Mouse (Mus musculus): ENCODE measurements around the gene Cd33.
A peak's percentile ranks its signal among the peaks of the same experiment; 100 is the strongest.

Gene Cd33

GRCm38 (mm10) chr7:43544225-43544977 is at the start of gene Cd33:
Cd33 (minus strand) TSS chr7:43544428.
- no peak for DNase-seq (ENCODE audit: low spot score)

DNA sequence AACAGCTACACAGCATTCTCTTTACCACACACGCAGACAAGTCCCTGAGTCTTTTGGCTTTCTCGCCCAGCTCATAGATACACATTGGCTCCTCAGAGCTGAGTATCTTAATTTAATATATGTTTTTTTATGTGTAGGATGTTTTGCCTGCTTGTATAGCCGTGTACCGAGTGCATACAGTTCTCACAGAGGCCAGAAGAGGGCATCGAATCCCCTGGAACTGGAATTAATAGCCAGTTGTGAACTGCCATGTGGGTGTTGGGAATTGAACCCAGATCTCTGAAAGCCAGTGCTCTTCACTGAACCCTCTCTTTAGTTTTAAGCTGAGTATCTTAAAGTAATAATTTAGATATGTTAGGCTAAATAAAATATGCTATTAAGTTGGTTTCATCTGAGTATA is 40.6 kb upstream of the Cd33 start:
- DNase-seq (ENCODE audit: low spot score) = no peak

GRCm38 (mm10) chr7:43580526-43580925 is 36.3 kb upstream of the Cd33 start:
- no peak for DNase-seq (ENCODE audit: low spot score)

- DNase-seq (ENCODE audit: low spot score) = peak; percentile 74
Observed at GRCm38 (mm10) chr7:43579440-43580171, 35.4 kb upstream of the Cd33 start, which contains the start of gene Zfp719. Zfp719 (plus strand) TSS chr7:43579610.

DNA sequence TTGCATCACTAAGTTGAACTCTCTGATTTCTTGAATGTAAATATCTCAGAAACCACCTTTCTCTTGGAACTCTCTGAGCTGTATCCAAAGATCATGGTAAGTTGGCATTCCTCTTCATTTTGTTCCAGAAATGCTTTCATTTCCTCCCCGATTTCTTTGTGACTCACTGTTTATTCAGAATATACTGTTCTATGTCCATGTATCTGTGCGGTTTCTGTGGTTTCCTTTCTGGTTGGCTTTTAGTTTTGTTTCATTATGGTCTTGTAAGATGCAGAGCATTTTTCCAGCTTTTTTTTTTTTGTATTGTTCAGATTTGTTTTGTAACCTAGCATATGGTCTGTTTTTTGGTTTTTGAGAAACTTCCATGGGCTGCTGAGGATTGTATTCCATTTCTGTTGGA is 27.0 kb upstream of the Cd33 start:
- no peak for DNase-seq (ENCODE audit: low spot score)

- DNase-seq (ENCODE audit: low spot score) = no peak
Observed at GRCm38 (mm10) chr7:43563300-43563699, 19.1 kb upstream of the Cd33 start.

GRCm38 (mm10) chr7:43562651-43563070 is 18.4 kb upstream of the Cd33 start:
- peak; percentile 4 for DNase-seq (ENCODE audit: low spot score)

GRCm38 (mm10) chr7:43562006-43562633 is 17.9 kb upstream of the Cd33 start, which contains the start of gene Zfp658:
Zfp658 (plus strand) TSS chr7:43562256.
- DNase-seq (ENCODE audit: low spot score) = peak; percentile 70

GRCm38 (mm10) chr7:43556901-43557300 is 12.7 kb upstream of the Cd33 start:
- no peak for DNase-seq (ENCODE audit: low spot score)

DNA sequence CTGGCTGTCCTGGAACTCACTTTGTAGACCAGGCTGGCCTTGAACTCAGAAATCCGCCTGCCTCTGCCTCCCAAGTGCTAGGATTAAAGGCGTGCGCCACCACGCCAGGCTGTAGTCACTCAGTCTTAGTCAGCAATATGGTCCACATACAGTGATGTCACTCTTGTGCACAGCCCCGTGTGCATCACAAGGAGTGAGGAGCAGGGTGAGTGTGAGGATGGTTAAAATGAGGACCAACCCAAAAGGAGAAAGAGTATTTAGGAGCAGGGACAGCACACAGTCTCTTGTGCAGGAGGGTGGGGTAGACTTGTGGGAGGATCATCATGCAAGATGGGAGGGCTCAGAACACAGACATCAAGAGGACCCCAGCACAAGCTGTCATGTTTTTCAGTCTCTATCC is 11.1 kb upstream of the Cd33 start:
- no peak for DNase-seq (ENCODE audit: low spot score)

GRCm38 (mm10) chr7:43554550-43554949 is 10.3 kb upstream of the Cd33 start:
- no peak for DNase-seq (ENCODE audit: low spot score)

- no peak for DNase-seq (ENCODE audit: low spot score)
Observed at GRCm38 (mm10) chr7:43553153-43553552, 8.9 kb upstream of the Cd33 start.

GRCm38 (mm10) chr7:43548206-43548605 is 4.0 kb upstream of the Cd33 start:
- no peak for DNase-seq (ENCODE audit: low spot score)

GRCm38 (mm10) chr7:43547666-43548065 is 3.4 kb upstream of the Cd33 start:
- DNase-seq (ENCODE audit: low spot score) = no peak

- no peak for DNase-seq (ENCODE audit: low spot score)
Observed at GRCm38 (mm10) chr7:43545656-43546545, 1.7 kb upstream of the Cd33 start.

DNA sequence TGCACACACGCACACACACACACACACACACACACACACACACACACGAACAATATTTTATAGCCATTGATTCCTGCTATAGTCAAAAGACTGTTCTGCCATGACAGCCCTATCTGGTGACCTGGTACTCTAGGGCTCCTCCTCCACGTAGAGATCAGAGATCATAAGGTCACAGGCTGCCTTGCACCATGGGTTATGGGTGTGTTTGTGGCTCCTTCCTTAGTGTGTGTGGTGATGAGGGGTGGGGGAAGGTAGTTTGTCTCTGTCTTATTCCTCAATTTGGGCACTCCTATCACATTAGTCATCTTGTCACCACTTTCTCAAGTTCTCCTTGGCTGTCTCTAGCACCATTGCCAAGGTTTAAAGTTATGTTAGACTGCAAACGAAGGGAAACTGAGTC is 5.7 kb downstream of the Cd33 start:
- DNase-seq (ENCODE audit: low spot score) = no peak

GRCm38 (mm10) chr7:43532936-43533505 is 11.2 kb downstream of the Cd33 start:
- no peak for DNase-seq (ENCODE audit: low spot score)

GRCm38 (mm10) chr7:43530216-43530785 is 13.9 kb downstream of the Cd33 start:
- DNase-seq (ENCODE audit: low spot score) = no peak

GRCm38 (mm10) chr7:43525313-43525712 is 18.9 kb downstream of the Cd33 start:
- DNase-seq (ENCODE audit: low spot score) = no peak

DNA sequence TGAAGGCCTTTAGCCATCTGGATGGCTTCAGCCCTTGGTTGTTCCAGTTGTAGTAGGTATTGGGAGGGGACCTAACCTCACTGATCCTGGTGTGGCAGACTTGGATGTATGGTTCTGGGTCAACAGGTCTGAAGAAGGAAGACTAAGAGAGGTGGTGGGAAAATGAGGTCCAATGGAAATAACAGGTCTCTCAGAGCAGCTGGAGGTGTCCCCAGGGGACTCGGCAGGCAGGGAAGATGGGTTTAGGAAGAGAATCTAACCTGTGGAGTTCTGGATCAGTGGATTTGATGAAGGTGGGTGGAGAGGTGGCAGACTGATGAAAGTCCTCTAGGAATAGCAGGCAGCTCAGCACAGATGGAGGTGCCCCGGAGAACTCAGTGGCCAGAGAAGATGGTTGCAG is 21.5 kb downstream of the Cd33 start:
- DNase-seq (ENCODE audit: low spot score) = no peak

DNA sequence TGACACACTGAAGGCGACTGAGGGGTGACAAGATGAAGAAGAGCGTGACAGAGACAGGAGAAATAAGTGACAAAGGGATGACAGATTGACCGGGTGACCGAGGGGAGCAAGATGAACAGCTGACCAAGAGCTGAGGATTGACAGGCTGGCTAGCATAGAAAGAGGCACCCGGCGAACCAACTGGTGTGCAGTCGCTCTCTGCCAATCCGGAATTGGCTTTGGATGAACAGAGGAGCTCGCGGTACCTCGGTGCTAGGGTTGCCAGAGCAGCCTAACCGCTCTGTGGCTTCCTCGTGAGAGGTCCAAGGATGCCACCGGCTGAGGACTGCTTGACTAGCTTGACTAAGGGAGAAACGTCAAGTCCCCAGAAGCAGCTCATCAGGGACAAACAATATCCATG is 25.9 kb downstream of the Cd33 start:
- no peak for DNase-seq (ENCODE audit: low spot score)

All from ovary, postnatal 14 days (tissue).